ENCODE assay signal across 10 mouse cellular contexts in the genomic region with DNA sequence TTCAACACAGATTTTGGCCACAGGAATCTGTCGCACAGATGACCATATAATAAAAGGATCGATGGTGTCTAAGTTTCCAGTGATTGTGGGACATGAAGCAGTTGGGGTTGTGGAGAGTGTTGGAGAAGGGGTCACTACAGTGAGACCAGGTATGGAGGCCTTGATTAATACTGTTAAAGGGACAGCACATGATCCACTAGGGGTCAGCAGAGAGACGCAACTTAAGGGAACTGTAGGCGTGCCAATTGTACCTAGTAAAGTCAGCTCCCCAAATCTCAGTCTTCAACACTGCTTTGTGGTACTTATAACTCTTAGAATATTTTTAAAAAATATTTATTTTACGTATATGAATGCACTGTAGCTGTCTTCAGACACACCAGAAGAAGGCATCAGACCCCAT. TPM values are rescaled to one million over a fixed set of nuclear protein-coding genes. Genes with fewer than 3 reads are reported as not detected.
DNase-seq lines count a peak whose midpoint lies in the region; ATAC-seq and TF ChIP-seq lines count a peak whose summit lies in the region.
"Had no signal": no experiment of that assay in that cellular context is flagged by ENCODE, and none has a peak within 500 bp of the region (broad histone marks: within the 10 kb centered on the region; RNA-seq: fewer than 3 reads in every experiment).

No protein-coding gene starts in this region.

- peak; percentile 87 for TF ChIP-seq CTCF in heart, adult 2 months (IDR thresholded peaks at IDR 0.05)

- DNase-seq in heart, adult 2 months: peak in 1 of 2 experiments; percentile 42
- no peak for DNase-seq in heart, postnatal 25 days (ENCODE audit: low spot score)
- DNase-seq in adrenal gland, postnatal 36 days: peak; percentile 70 to 82
- peak; percentile 89 for DNase-seq in embryonic facial prominence, embryonic 14.5 days (ENCODE audit: low spot score)
- DNase-seq in left cerebral cortex, adult 11 months (ENCODE audit: low spot score): peak; percentile 9
- DNase-seq in splenic B cell, adult 2 months (ENCODE audit: low read depth, low spot score): peak; percentile 75

- intact Hi-C loops in heart, adult 2 months (cut with DNase I): loop anchor here (1.0 kb wide), 2 partner anchors 182 to 209 kb away; no protein-coding TSS in a partner anchor
- intact Hi-C loops in heart, postnatal 25 days (cut with DNase I): loop anchor here (1.0 kb wide), 2 partner anchors 182 to 208 kb away; no protein-coding TSS in a partner anchor

- no peaks in the 10 kb centered on the region for H3K9me3 ChIP-seq in embryonic facial prominence, embryonic 14.5 days (ENCODE audit: control insufficient read depth, low read length)
- no peaks in the 10 kb centered on the region for H3K9me3 ChIP-seq in hindbrain, embryonic 16.5 days (ENCODE audit: control insufficient read depth, low read length)

- 0 out of 2 replicates have a peak, but pooled peaks have one; percentile 47 for TF ChIP-seq EP300 in heart, adult 2 months (IDR thresholded peaks at IDR 0.05; ENCODE audit: insufficient read depth, low read depth, low read length)

- WGBS in heart, adult 2 months: 50% methylated on average over 5 of the region's 5 CpGs
- WGBS in embryonic facial prominence, embryonic 14.5 days: 62% methylated on average over 5 of the region's 5 CpGs
- 63% methylated on average over 5 of the region's 5 CpGs for WGBS in hindbrain, embryonic 16.5 days

- no peaks in the 10 kb centered on the region for H3K27me3 ChIP-seq in heart, adult 2 months (ENCODE audit: control insufficient read depth, insufficient read depth, low read length)
- no peaks in the 10 kb centered on the region for H3K27me3 ChIP-seq in embryonic facial prominence, embryonic 14.5 days (replicated peaks; ENCODE audit: control insufficient read depth, insufficient read depth, low read length)
- no peaks in the 10 kb centered on the region for H3K27me3 ChIP-seq in hindbrain, embryonic 16.5 days (replicated peaks; ENCODE audit: control insufficient read depth, insufficient read depth, low read length)
- H3K27me3 ChIP-seq in splenic B cell, adult 2 months (ENCODE audit: control insufficient read depth, insufficient read depth, low read length, poor library complexity, severe bottlenecking): no peaks in the 10 kb centered on the region

- no peak overlapping the region for H3K4me3 ChIP-seq in heart, adult 2 months
- H3K4me3 ChIP-seq in embryonic facial prominence, embryonic 14.5 days (ENCODE audit: low read depth, low read length): no peak overlapping the region
- H3K4me3 ChIP-seq in hindbrain, embryonic 16.5 days (ENCODE audit: low read length): no peak overlapping the region

- H3K9ac ChIP-seq in heart, adult 2 months (ENCODE audit: low read depth, low read length): no peak overlapping the region
- H3K9ac ChIP-seq in embryonic facial prominence, embryonic 14.5 days (ENCODE audit: low read depth, low read length): no peak overlapping the region
- no peak overlapping the region for H3K9ac ChIP-seq in hindbrain, embryonic 16.5 days (ENCODE audit: low read depth, low read length)

- no peak overlapping the region for H3K27ac ChIP-seq in heart, adult 2 months
- H3K27ac ChIP-seq in embryonic facial prominence, embryonic 14.5 days (replicated peaks; ENCODE audit: low read depth, low read length): no peak overlapping the region
- H3K27ac ChIP-seq in hindbrain, embryonic 16.5 days (ENCODE audit: low read depth, low read length): no peak overlapping the region
- H3K27ac ChIP-seq: macrophage had no signal

- ATAC-seq in embryonic facial prominence, embryonic 14.5 days (ENCODE audit: low read depth): no peak
- peak; percentile 67; the same call in 1 of the 2 replicates for ATAC-seq in hindbrain, embryonic 16.5 days
- ATAC-seq in megakaryocyte, adult 5-6 weeks (ENCODE audit: poor library complexity, severe bottlenecking): peak; percentile 77

- TF ChIP-seq POLR2A in heart, adult 2 months (IDR thresholded peaks at IDR 0.05; ENCODE audit: insufficient read depth, low read depth, low read length): no peak

- H3K79me2 ChIP-seq in heart, adult 2 months (replicated peaks; ENCODE audit: control insufficient read depth, insufficient read depth, low read length): no peaks in the 10 kb centered on the region

- H3K4me2 ChIP-seq in embryonic facial prominence, embryonic 14.5 days (ENCODE audit: low read depth, low read length): no peak overlapping the region
- no peak overlapping the region for H3K4me2 ChIP-seq in hindbrain, embryonic 16.5 days (ENCODE audit: low read length)

- no peaks in the 10 kb centered on the region for H3K4me1 ChIP-seq in heart, adult 2 months (ENCODE audit: control insufficient read depth, insufficient read depth, low read length)
- H3K4me1 ChIP-seq in embryonic facial prominence, embryonic 14.5 days (ENCODE audit: control insufficient read depth, insufficient read depth, low read length): 0 out of 2 replicates have a peak, but pooled peaks cover 3% of the 10 kb centered on the region
- no peaks in the 10 kb centered on the region for H3K4me1 ChIP-seq in hindbrain, embryonic 16.5 days (ENCODE audit: control insufficient read depth, insufficient read depth, low read depth, low read length)

- H3K36me3 ChIP-seq in heart, adult 2 months (ENCODE audit: control insufficient read depth, insufficient read depth, low read length): no peaks in the 10 kb centered on the region
- no peaks in the 10 kb centered on the region for H3K36me3 ChIP-seq in embryonic facial prominence, embryonic 14.5 days (ENCODE audit: control insufficient read depth, insufficient read depth, low read length)
- H3K36me3 ChIP-seq in hindbrain, embryonic 16.5 days (ENCODE audit: control insufficient read depth, insufficient read depth, low read length): no peaks in the 10 kb centered on the region
- no peaks in the 10 kb centered on the region for H3K36me3 ChIP-seq in splenic B cell, adult 2 months (ENCODE audit: control insufficient read depth, insufficient read depth, low read length, poor library complexity, severe bottlenecking)

RNA-seq across cellular contexts. Expression of a gene that starts 5.4 kb away (rescaled TPM):
- total RNA-seq in heart, adult 2 months (2021): under 1 TPM in 1 of 2 experiments, not detected in 1; 0.73 TPM
- polyA plus RNA-seq in heart, adult 2 months (2012; rRNA removed): 0.15 and 1.4 TPM in 2 replicates
- total RNA-seq in heart, postnatal 25 days (2021): under 1 TPM; 0.08 to 0.14 TPM
- 10 to 100 TPM in 1 of 2 experiments, 1 to 10 TPM in 1; 8.7 to 55.5 TPM for total RNA-seq in adrenal gland, postnatal 36 days (2021)
- polyA plus RNA-seq in embryonic facial prominence, embryonic 14.5 days (2014; fragmentation: Nextera tagmentation; extraction: Ambion mirVana): 4.8 and 5.2 TPM in 2 replicates
- polyA plus RNA-seq in hindbrain, embryonic 16.5 days (2015; fragmentation: Nextera tagmentation; extraction: Ambion mirVana): 0.91 and 0.96 TPM in 2 replicates
- total RNA-seq in megakaryocyte, adult 5-6 weeks (2015): not detected in 2 replicates
- not detected in 2 replicates for total RNA-seq in megakaryocyte, adult 5-6 weeks (2017)
- polyA plus RNA-seq: macrophage had no signal

RNA-seq across cellular contexts. Expression of a gene that starts 29.3 kb away (rescaled TPM):
- not detected for total RNA-seq in heart, adult 2 months (2021)
- 0.06 TPM in 1 of 2 replicates, not detected in the other for polyA plus RNA-seq in heart, adult 2 months (2012; rRNA removed)
- total RNA-seq in heart, postnatal 25 days (2021): not detected
- not detected for total RNA-seq in adrenal gland, postnatal 36 days (2021)
- 0.21 TPM in 1 of 2 replicates, not detected in the other for polyA plus RNA-seq in embryonic facial prominence, embryonic 14.5 days (2014; fragmentation: Nextera tagmentation; extraction: Ambion mirVana)
- polyA plus RNA-seq in hindbrain, embryonic 16.5 days (2015; fragmentation: Nextera tagmentation; extraction: Ambion mirVana): not detected in 2 replicates
- not detected in 2 replicates for total RNA-seq in megakaryocyte, adult 5-6 weeks (2015)
- total RNA-seq in megakaryocyte, adult 5-6 weeks (2017): not detected in 2 replicates
- total RNA-seq: adrenal gland, adult 18-20 months had no signal
- polyA plus RNA-seq: macrophage had no signal

RNA-seq across cellular contexts. Expression of a gene that starts 37.8 kb away (rescaled TPM):
- 10 to 100 TPM; 27.5 to 34.3 TPM for total RNA-seq in heart, adult 2 months (2021)
- polyA plus RNA-seq in heart, adult 2 months (2012; rRNA removed): 26.1 and 29.7 TPM in 2 replicates
- total RNA-seq in heart, postnatal 25 days (2021): 10 to 100 TPM; 25.6 to 40.3 TPM
- 1,000 to 10,000 TPM; 2,463 to 7,675 TPM for total RNA-seq in adrenal gland, postnatal 36 days (2021)
- polyA plus RNA-seq in embryonic facial prominence, embryonic 14.5 days (2014; fragmentation: Nextera tagmentation; extraction: Ambion mirVana): 24.2 and 25.6 TPM in 2 replicates
- polyA plus RNA-seq in hindbrain, embryonic 16.5 days (2015; fragmentation: Nextera tagmentation; extraction: Ambion mirVana): 1.4 and 1.7 TPM in 2 replicates
- total RNA-seq in megakaryocyte, adult 5-6 weeks (2015): 0.96 TPM in 1 of 2 replicates, not detected in the other
- total RNA-seq in megakaryocyte, adult 5-6 weeks (2017): not detected in 2 replicates
- polyA plus RNA-seq: macrophage had no signal

Comparison
In these comparisons a context has a peak if more than half of its experiments do, and no peak if none do; other contexts are left out.
1. RNA of a gene that starts 5.4 kb away (total RNA-seq): 8.7 to 55.5 TPM in adrenal gland, postnatal 36 days; 0.73 TPM in heart, adult 2 months, 0.08 to 0.14 TPM in heart, postnatal 25 days and not detected in megakaryocyte, adult 5-6 weeks; every median in the first group is over 4 times any median in the second.
2. RNA of a gene that starts 37.8 kb away (total RNA-seq): 2,463 to 7,675 TPM in adrenal gland, postnatal 36 days; 25.6 to 40.3 TPM in heart, postnatal 25 days, 27.5 to 34.3 TPM in heart, adult 2 months and 0.96 TPM in megakaryocyte, adult 5-6 weeks; every median in the first group is over 10 times any median in the second.